Comparison of ENCODE assay signal across 17 mouse cellular contexts in genomic region chr13:36152728-36153498, GRCm38 (mm10). TPM values are rescaled to one million over a fixed set of nuclear protein-coding genes. Genes with fewer than 3 reads are reported as not detected.
DNase-seq lines count a peak whose midpoint lies in the region; ATAC-seq and TF ChIP-seq lines count a peak whose summit lies in the region.
"Had no signal": no experiment of that assay in that cellular context is flagged by ENCODE, and none has a peak within 500 bp of the region (broad histone marks: within the 10 kb centered on the region; RNA-seq: fewer than 3 reads in every experiment).

No protein-coding gene starts in this region.

- H3K9ac ChIP-seq in lung, embryonic 14.5 days = no peak overlapping the region
- H3K9ac ChIP-seq: embryonic facial prominence, embryonic 13.5 days; heart, embryonic 13.5 days; limb, embryonic 15.5 days; liver, postnatal 0 days; midbrain, embryonic 12.5 days had no signal

- peak; percentile 21; the same call in 1 of the 2 replicates for ATAC-seq in lung, embryonic 14.5 days (ENCODE audit: insufficient read depth)
- ATAC-seq in granulocyte monocyte progenitor cell, adult 5-6 weeks (replicated peaks; ENCODE audit: poor library complexity, severe bottlenecking) = no peak
- ATAC-seq: CD4-positive, CD25-positive, alpha-beta regulatory T cell, adult 4 months; liver, postnatal 0 days had no signal

- TF ChIP-seq CTCF in brain, embryonic 14.5 days (IDR thresholded peaks at IDR 0.05; ENCODE audit: borderline replicate concordance, extremely low read depth, insufficient read depth, insufficient read length) = no peak
- TF ChIP-seq CTCF in lung, embryonic 14.5 days (IDR thresholded peaks at IDR 0.05; ENCODE audit: low read depth) = no peak

- no peak overlapping the region for H3K27ac ChIP-seq in lung, embryonic 14.5 days (ENCODE audit: low read depth)
- H3K27ac ChIP-seq: embryonic facial prominence, embryonic 13.5 days; heart, embryonic 13.5 days; limb, embryonic 15.5 days; midbrain, embryonic 12.5 days had no signal

- H3K36me3 ChIP-seq in lung, embryonic 14.5 days (ENCODE audit: insufficient read depth) = no peaks in the 10 kb centered on the region
- H3K36me3 ChIP-seq: embryonic facial prominence, embryonic 13.5 days; heart, embryonic 13.5 days; limb, embryonic 15.5 days; midbrain, embryonic 12.5 days had no signal

- peak; percentile 9 for DNase-seq in 3T3-L1 (ENCODE audit: low read depth, low spot score)
- DNase-seq in brain, embryonic 14.5 days (ENCODE audit: low read depth) = peak; percentile 19
- DNase-seq in cerebellum, postnatal 14 days = peak; percentile 29 to 56
- peak; percentile 27 for DNase-seq in lung, embryonic 14.5 days
- no peak for DNase-seq in MN1 (ENCODE audit: low spot score)
- DNase-seq in layer of hippocampus, postnatal 25 days (ENCODE audit: extremely low spot score in 1 of 2, low spot score in 1 of 2) = no peak
- DNase-seq in heart, postnatal 36 days = no peak
- DNase-seq: kidney, adult 9 months; liver, postnatal 0 days; thymus, postnatal 14 days had no signal

- no peak for TF ChIP-seq POLR2A in brain, embryonic 14.5 days (IDR thresholded peaks at IDR 0.05; ENCODE audit: borderline replicate concordance, extremely low read depth, insufficient read depth, insufficient read length, poor library complexity, severe bottlenecking)

- no peaks in the 10 kb centered on the region for H3K27me3 ChIP-seq in lung, embryonic 14.5 days (ENCODE audit: insufficient read depth, low read length)
- H3K27me3 ChIP-seq: embryonic facial prominence, embryonic 13.5 days; heart, embryonic 13.5 days; limb, embryonic 15.5 days; midbrain, embryonic 12.5 days had no signal

- H3K4me2 ChIP-seq in lung, embryonic 14.5 days = no peak overlapping the region
- H3K4me2 ChIP-seq: embryonic facial prominence, embryonic 13.5 days; heart, embryonic 13.5 days; limb, embryonic 15.5 days; midbrain, embryonic 12.5 days had no signal

- no peak overlapping the region for H3K4me3 ChIP-seq in lung, embryonic 14.5 days (ENCODE audit: low read depth, low read length)
- H3K4me3 ChIP-seq: embryonic facial prominence, embryonic 13.5 days; heart, embryonic 13.5 days; limb, embryonic 15.5 days; midbrain, embryonic 12.5 days; myocyte had no signal

- no peaks in the 10 kb centered on the region for H3K4me1 ChIP-seq in lung, embryonic 14.5 days (ENCODE audit: insufficient read depth)
- H3K4me1 ChIP-seq: limb, embryonic 15.5 days had no signal

- 61% methylated on average over 5 of the region's 5 CpGs for WGBS in lung, embryonic 14.5 days

- intact Hi-C loops in heart, postnatal 36 days (cut with DNase I) = no loop called here

- H3K9me3 ChIP-seq in lung, embryonic 14.5 days (ENCODE audit: low read depth, low read length) = no peaks in the 10 kb centered on the region
- H3K9me3 ChIP-seq: embryonic facial prominence, embryonic 13.5 days; heart, embryonic 13.5 days; limb, embryonic 15.5 days; midbrain, embryonic 12.5 days had no signal

RNA-seq across cellular contexts. Expression of gene Lyrm4, which starts 35.6 kb away (rescaled TPM):
- 11.9 and 12.6 TPM in 2 replicates for polyA plus RNA-seq in brain, embryonic 14.5 days (2012; rRNA removed)
- 25.9 and 26.2 TPM in 2 replicates for polyA plus RNA-seq in lung, embryonic 14.5 days (2014; fragmentation: Nextera tagmentation; extraction: Ambion mirVana)
- 5.1 and 8.1 TPM in 2 replicates for total RNA-seq in granulocyte monocyte progenitor cell, adult 5-6 weeks (2014; fragmentation: Nextera tagmentation)
- 10.8 and 13.7 TPM in 2 replicates for total RNA-seq in granulocyte monocyte progenitor cell, adult 5-6 weeks (2017)
- total RNA-seq in layer of hippocampus, postnatal 25 days (2021) = 10 to 100 TPM; 20.8 to 21.7 TPM
- 10 to 100 TPM in 1 of 2 experiments, 1 to 10 TPM in 1; 9.8 to 10.7 TPM for total RNA-seq in heart, postnatal 36 days (2021)

RNA-seq across cellular contexts. Expression of gene Fars2, which starts 35.7 kb away (rescaled TPM):
- 28.9 and 32.0 TPM in 2 replicates for polyA plus RNA-seq in brain, embryonic 14.5 days (2012; rRNA removed)
- 29.3 and 34.3 TPM in 2 replicates for polyA plus RNA-seq in lung, embryonic 14.5 days (2014; fragmentation: Nextera tagmentation; extraction: Ambion mirVana)
- 35.2 and 40.0 TPM in 2 replicates for total RNA-seq in granulocyte monocyte progenitor cell, adult 5-6 weeks (2014; fragmentation: Nextera tagmentation)
- total RNA-seq in granulocyte monocyte progenitor cell, adult 5-6 weeks (2017) = 57.4 and 64.2 TPM in 2 replicates
- total RNA-seq in layer of hippocampus, postnatal 25 days (2021) = 10 to 100 TPM; 33.8 to 37.6 TPM
- total RNA-seq in heart, postnatal 36 days (2021) = 10 to 100 TPM; 79.2 to 87.6 TPM

Comparison
In these comparisons a context has a peak if more than half of its experiments do, and no peak if none do; other contexts are left out.
1. DNase-seq: peak in 3T3-L1 (single experiment), brain, embryonic 14.5 days (single experiment), cerebellum, postnatal 14 days (2 of 2) and lung, embryonic 14.5 days (single experiment); none in MN1 (single experiment), layer of hippocampus, postnatal 25 days (0 of 2) and heart, postnatal 36 days (0 of 2).